In genomic region chr10:81518546-81518945, GRCm38 (mm10) we compare ENCODE assay signal across 9 mouse cellular contexts. TPM values are rescaled to one million over a fixed set of nuclear protein-coding genes. Genes with fewer than 3 reads are reported as not detected.
DNase-seq lines count a peak whose midpoint lies in the region; ATAC-seq and TF ChIP-seq lines count a peak whose summit lies in the region.
"Had no signal": no experiment of that assay in that cellular context is flagged by ENCODE, and none has a peak within 500 bp of the region (broad histone marks: within the 10 kb centered on the region; RNA-seq: fewer than 3 reads in every experiment).

No protein-coding gene starts in this region.

- peak in 1 of 2 experiments; percentile 58 for DNase-seq in left cerebral cortex, adult 2 months (ENCODE audit: extremely low spot score in 1 of 2, low spot score in 2 of 2)
- DNase-seq in left cerebral cortex, adult 11 months (ENCODE audit: low spot score): no peak
- DNase-seq in MEL (ENCODE audit: low read depth, low spot score): peak; percentile 75
- DNase-seq in cerebellum, postnatal 10 days: peak; percentile 84 to 89
- DNase-seq in heart, postnatal 14 days: peak; percentile 73 to 81
- peak; percentile 84 for DNase-seq in limb, embryonic 11.5 days (ENCODE audit: low spot score)
- peak; percentile 52 to 80 for DNase-seq in natural killer cell, adult 2 months (ENCODE audit: low spot score in 2 of 2)
- peak; percentile 92 for DNase-seq in thymus, postnatal 4 days

- no peak for TF ChIP-seq RAD21 in MEL (IDR thresholded peaks at IDR 0.05; ENCODE audit: low read depth, low read length)

- no peak overlapping the region for H3K4me3 ChIP-seq in left cerebral cortex, adult 2 months
- no peak overlapping the region for H3K4me3 ChIP-seq in MEL (ENCODE audit: control insufficient read depth in 1 of 2, insufficient read depth in 1 of 2, low read depth in 2 of 2, low read length in 2 of 2)
- no peak overlapping the region for H3K4me3 ChIP-seq in limb, embryonic 11.5 days (ENCODE audit: low read depth, low read length)
- H3K4me3 ChIP-seq: erythroblast, embryonic 14.5 days had no signal

- no peak for TF ChIP-seq POLR2A in MEL (IDR thresholded peaks at IDR 0.05; ENCODE audit: control insufficient read depth in 1 of 2, insufficient read depth in 1 of 2, low read depth in 1 of 2, low read length in 2 of 2, poor library complexity in 1 of 2)

- peaks cover 8% of the 10 kb centered on the region for H3K79me2 ChIP-seq in MEL (ENCODE audit: control insufficient read depth, insufficient read depth, low read length, poor library complexity)

- no peak overlapping the region for H3K27ac ChIP-seq in left cerebral cortex, adult 2 months
- peak overlapping the region; percentile 67 for H3K27ac ChIP-seq in MEL (ENCODE audit: control insufficient read depth, low read depth, low read length)
- H3K27ac ChIP-seq in limb, embryonic 11.5 days (replicated peaks; ENCODE audit: low read depth, low read length): no peak overlapping the region

- H3K4me2 ChIP-seq in limb, embryonic 11.5 days (ENCODE audit: low read depth, severe bottlenecking): no peak overlapping the region

- H3K9me3 ChIP-seq in MEL (replicated peaks; ENCODE audit: insufficient read depth, low read length): no peaks in the 10 kb centered on the region
- no peaks in the 10 kb centered on the region for H3K9me3 ChIP-seq in limb, embryonic 11.5 days (ENCODE audit: control insufficient read depth, low read length)

- H3K9ac ChIP-seq in MEL (ENCODE audit: control insufficient read depth, low read depth, low read length, poor library complexity, severe bottlenecking): no peak overlapping the region
- no peak overlapping the region for H3K9ac ChIP-seq in limb, embryonic 11.5 days (ENCODE audit: low read length)

- H3K36me3 ChIP-seq in MEL (ENCODE audit: control insufficient read depth in 1 of 2, insufficient read depth in 2 of 2, low read length in 2 of 2): peaks cover 0 to 27% of the 10 kb centered on the region in 2 experiments; a peak in 2 of 4 replicates
- no peaks in the 10 kb centered on the region for H3K36me3 ChIP-seq in limb, embryonic 11.5 days (ENCODE audit: control insufficient read depth, insufficient read depth, low read length)

- WGBS in limb, embryonic 11.5 days: 14% methylated on average over 4 of the region's 4 CpGs

- no peaks in the 10 kb centered on the region for H3K27me3 ChIP-seq in MEL (ENCODE audit: control insufficient read depth in 1 of 2, insufficient read depth in 2 of 2, low read length in 2 of 2)
- 0 out of 2 replicates have a peak, but pooled peaks cover 2% of the 10 kb centered on the region for H3K27me3 ChIP-seq in limb, embryonic 11.5 days (ENCODE audit: control insufficient read depth, insufficient read depth, low read length)

- peaks cover 10 to 37% of the 10 kb centered on the region in 2 experiments for H3K4me1 ChIP-seq in MEL (ENCODE audit: control insufficient read depth in 1 of 2, insufficient read depth in 2 of 2, low read length in 2 of 2)
- no peaks in the 10 kb centered on the region for H3K4me1 ChIP-seq in limb, embryonic 11.5 days (ENCODE audit: control insufficient read depth, insufficient read depth, low read length)

- no peak for TF ChIP-seq EP300 in MEL (IDR thresholded peaks at IDR 0.05; ENCODE audit: low read depth in 1 of 2, low read length in 2 of 2)

- intact Hi-C loops in left cerebral cortex, adult 2 months (cut with DNase I): no loop called here
- intact Hi-C loops in heart, postnatal 14 days (cut with DNase I): no loop called here

- ATAC-seq in limb, embryonic 11.5 days (ENCODE audit: insufficient number of reproducible peaks, low FRiP score, low TSS enrichment, low read depth): no peak

- peak; percentile 81 for TF ChIP-seq CTCF in left cerebral cortex, adult 2 months (IDR thresholded peaks at IDR 0.05)
- TF ChIP-seq CTCF in MEL (IDR thresholded peaks at IDR 0.05 in 2 of 3, conservative IDR thresholded peaks at IDR 0.05 in 1 of 3; ENCODE audit: control insufficient read depth in 1 of 3, insufficient read depth in 1 of 3, low read depth in 2 of 3, low read length in 3 of 3, poor library complexity in 1 of 3, severe bottlenecking in 1 of 3): peak; percentile 51 to 59 (median 53)

TF ChIP-seq in MEL, 35 proteins besides CTCF, POLR2A, EP300 and RAD21:
- TF ChIP-seq UBTF (IDR thresholded peaks at IDR 0.05; ENCODE audit: borderline replicate concordance, insufficient read depth, low read depth, low read length): no peak
- TF ChIP-seq SIN3A (IDR thresholded peaks at IDR 0.05; ENCODE audit: low read length): peak; percentile 13; the same call in 1 of the 2 replicates
- 0 out of 2 replicates have a peak, but pooled peaks have one; percentile 3 for TF ChIP-seq SMC3 (IDR thresholded peaks at IDR 0.05; ENCODE audit: low read depth, low read length)

RNA-seq across cellular contexts. Expression of gene Gna15, which starts 5.5 kb away (rescaled TPM):
- 1 to 10 TPM; 1.3 to 2.8 TPM for total RNA-seq in left cerebral cortex, adult 2 months (2021)
- total RNA-seq in MEL (2012; rRNA removed): 28.2 and 33.0 TPM in 2 replicates
- 100 to 1,000 TPM in 1 of 2 experiments, 10 to 100 TPM in 1; 23.0 to 142 TPM for polyA plus RNA-seq in MEL (2012; ENCODE audit: insufficient read depth in 1 of 2, insufficient read length in 2 of 2, low read depth in 1 of 2, low replicate concordance in 2 of 2, missing spikeins in 1 of 2)
- total RNA-seq in heart, postnatal 14 days (2021): under 1 TPM; 0.73 to 0.76 TPM
- polyA plus RNA-seq in limb, embryonic 11.5 days (2014; fragmentation: Nextera tagmentation; extraction: Ambion mirVana): 0.99 and 1.1 TPM in 2 replicates

RNA-seq across cellular contexts. Expression of gene S1pr4, which starts 18.6 kb away (rescaled TPM):
- total RNA-seq in left cerebral cortex, adult 2 months (2021): under 1 TPM; 0.56 to 0.70 TPM
- 1.7 and 2.1 TPM in 2 replicates for total RNA-seq in MEL (2012; rRNA removed)
- 1 to 10 TPM in 1 of 2 experiments, not detected in 1; 1.6 TPM for polyA plus RNA-seq in MEL (2012; ENCODE audit: insufficient read depth in 1 of 2, insufficient read length in 2 of 2, low read depth in 1 of 2, low replicate concordance in 2 of 2, missing spikeins in 1 of 2)
- total RNA-seq in heart, postnatal 14 days (2021): 1 to 10 TPM in 1 of 2 experiments, under 1 TPM in 1; 0.96 to 1.2 TPM
- polyA plus RNA-seq in limb, embryonic 11.5 days (2014; fragmentation: Nextera tagmentation; extraction: Ambion mirVana): 0.10 and 0.43 TPM in 2 replicates

RNA-seq across cellular contexts. Expression of gene Ncln, which starts 22.4 kb away (rescaled TPM):
- total RNA-seq in left cerebral cortex, adult 2 months (2021): 10 to 100 TPM; 78.3 to 80.8 TPM
- total RNA-seq in MEL (2012; rRNA removed): 120 and 136 TPM in 2 replicates
- 100 to 1,000 TPM; 215 to 276 TPM for polyA plus RNA-seq in MEL (2012; ENCODE audit: insufficient read depth in 1 of 2, insufficient read length in 2 of 2, low read depth in 1 of 2, low replicate concordance in 2 of 2, missing spikeins in 1 of 2)
- 10 to 100 TPM; 55.4 to 62.0 TPM for total RNA-seq in heart, postnatal 14 days (2021)
- polyA plus RNA-seq in limb, embryonic 11.5 days (2014; fragmentation: Nextera tagmentation; extraction: Ambion mirVana): 60.3 and 66.8 TPM in 2 replicates

RNA-seq across cellular contexts. Expression of gene Gna11, which starts 26.4 kb away (rescaled TPM):
- 100 to 1,000 TPM; 106 to 110 TPM for total RNA-seq in left cerebral cortex, adult 2 months (2021)
- 12.2 and 14.1 TPM in 2 replicates for total RNA-seq in MEL (2012; rRNA removed)
- polyA plus RNA-seq in MEL (2012; ENCODE audit: insufficient read depth in 1 of 2, insufficient read length in 2 of 2, low read depth in 1 of 2, low replicate concordance in 2 of 2, missing spikeins in 1 of 2): 10 to 100 TPM in 1 of 2 experiments, not detected in 1; 18.4 TPM
- 10 to 100 TPM; 50.6 to 51.6 TPM for total RNA-seq in heart, postnatal 14 days (2021)
- 80.3 and 82.1 TPM in 2 replicates for polyA plus RNA-seq in limb, embryonic 11.5 days (2014; fragmentation: Nextera tagmentation; extraction: Ambion mirVana)

RNA-seq across cellular contexts. Expression of gene Celf5, which starts 36.0 kb away (rescaled TPM):
- total RNA-seq in left cerebral cortex, adult 2 months (2021): 100 to 1,000 TPM; 284 to 288 TPM
- total RNA-seq in MEL (2012; rRNA removed): 0.03 and 0.08 TPM in 2 replicates
- under 1 TPM in 1 of 2 experiments, not detected in 1; 0.38 TPM for polyA plus RNA-seq in MEL (2012; ENCODE audit: insufficient read depth in 1 of 2, insufficient read length in 2 of 2, low read depth in 1 of 2, low replicate concordance in 2 of 2, missing spikeins in 1 of 2)
- total RNA-seq in heart, postnatal 14 days (2021): under 1 TPM; 0.15 to 0.19 TPM
- 0.33 and 0.77 TPM in 2 replicates for polyA plus RNA-seq in limb, embryonic 11.5 days (2014; fragmentation: Nextera tagmentation; extraction: Ambion mirVana)
- polyA plus RNA-seq: erythroblast, embryonic 14.5 days had no signal
